Mouse (Mus musculus): ENCODE measurements around the gene Gm9821. TPM values are rescaled to one million over a fixed set of nuclear protein-coding genes. Genes with fewer than 3 reads are reported as not detected.

Gene Gm9821
- polyA plus RNA-seq, 1 experiment from 2014 or later, result 0.33 TPM

DNA sequence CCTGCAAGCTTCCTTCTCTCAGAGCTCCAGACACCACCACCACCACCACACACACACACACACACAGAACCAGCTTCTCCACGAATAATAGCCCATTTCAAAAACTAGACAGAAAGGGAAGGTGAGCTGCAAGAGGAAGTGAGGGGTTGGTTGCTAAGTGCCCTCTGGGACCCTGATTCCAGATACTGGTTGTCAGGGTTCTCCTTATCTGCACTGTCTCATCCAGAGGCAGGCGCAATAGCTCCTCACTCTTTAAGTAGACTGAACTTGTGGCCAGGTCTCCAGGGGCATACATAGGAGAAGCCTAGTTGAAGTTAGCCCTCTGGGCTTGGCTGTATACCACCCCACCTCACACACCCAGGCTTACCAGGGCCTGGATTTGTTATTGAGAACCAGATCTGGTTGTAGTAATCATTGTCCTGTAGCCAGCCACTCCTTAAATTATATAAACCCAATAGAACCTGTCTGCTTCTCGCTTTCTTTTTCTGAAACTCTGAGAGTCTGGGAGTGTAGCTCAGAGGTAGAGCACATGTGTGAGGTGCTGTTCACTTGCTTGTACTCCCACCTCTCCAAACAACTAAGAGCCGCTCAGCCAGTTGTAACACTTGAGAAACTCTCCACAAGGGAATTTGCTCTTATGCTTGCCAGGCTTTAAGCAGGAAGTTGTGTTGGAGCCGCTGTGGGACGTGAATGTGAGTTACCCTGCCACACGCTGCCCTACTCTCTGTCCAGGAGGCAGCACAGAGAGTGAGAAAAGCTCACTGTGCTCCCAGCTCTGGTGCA, 32.0 kb upstream of the Gm9821 start:
- Histone ChIP-seq H3K4me2 (ENCODE audit: low read depth, low read length) (no peak overlapping the region), H3K36me3 (ENCODE audit: control insufficient read depth, insufficient read depth, low read length) (peaks cover 53% of the 10 kb centered on the region), H3K27me3 (ENCODE audit: control insufficient read depth, insufficient read depth, low read length) (no peaks in the 10 kb centered on the region), H3K27ac (ENCODE audit: low read depth, low read length) (no peak overlapping the region), H3K9ac (replicated peaks; ENCODE audit: low read depth, low read length) (no peak overlapping the region), H3K4me3 (ENCODE audit: low read depth, low read length) (no peak overlapping the region), H3K4me1 (ENCODE audit: control insufficient read depth, insufficient read depth, low read length) (no peaks in the 10 kb centered on the region), H3K9me3 (ENCODE audit: control insufficient read depth, low read length) (no peaks in the 10 kb centered on the region)
- ATAC-seq (ENCODE audit: low read depth), result no peak
- WGBS, result 92% methylated on average over 7 of the region's 7 CpGs

GRCm38 (mm10) chr2:91916346-91916977, 29.0 kb upstream of the Gm9821 start:
- H3K36me3 ChIP-seq (ENCODE audit: control insufficient read depth, insufficient read depth, low read length), result peaks cover 42% of the 10 kb centered on the region
- no peak for ATAC-seq (ENCODE audit: low read depth)
- WGBS, result 95% methylated on average over 7 of the region's 7 CpGs

GRCm38 (mm10) chr2:91917096-91917495, 28.4 kb upstream of the Gm9821 start:
- no peak overlapping the region for H3K4me3 ChIP-seq (ENCODE audit: low read depth, low read length)
- H3K27ac ChIP-seq (ENCODE audit: low read depth, low read length), result no peak overlapping the region
- H3K9me3 ChIP-seq (ENCODE audit: control insufficient read depth, low read length), result no peaks in the 10 kb centered on the region
- H3K4me1 ChIP-seq (ENCODE audit: control insufficient read depth, insufficient read depth, low read length), result peaks cover 5% of the 10 kb centered on the region; the same call in 1 of the 2 replicates
- H3K9ac ChIP-seq (replicated peaks; ENCODE audit: low read depth, low read length), result no peak overlapping the region
- no peak overlapping the region for H3K4me2 ChIP-seq (ENCODE audit: low read depth, low read length)
- 95% methylated on average over 7 of the region's 7 CpGs for WGBS
- 0 out of 2 replicates have a peak, but pooled peaks cover 4% of the 10 kb centered on the region for H3K27me3 ChIP-seq (ENCODE audit: control insufficient read depth, insufficient read depth, low read length)
- no peak for ATAC-seq (ENCODE audit: low read depth)
- peaks cover 36% of the 10 kb centered on the region for H3K36me3 ChIP-seq (ENCODE audit: control insufficient read depth, insufficient read depth, low read length)

More at GRCm38 (mm10) chr2:91916346-91916977, 29.0 kb upstream of the Gm9821 start:
- H3K27ac ChIP-seq (ENCODE audit: low read depth, low read length), result no peak overlapping the region
- no peak overlapping the region for H3K9ac ChIP-seq (replicated peaks; ENCODE audit: low read depth, low read length)
- H3K27me3 ChIP-seq (ENCODE audit: control insufficient read depth, insufficient read depth, low read length), result 0 out of 2 replicates have a peak, but pooled peaks cover 4% of the 10 kb centered on the region
- no peaks in the 10 kb centered on the region for H3K9me3 ChIP-seq (ENCODE audit: control insufficient read depth, low read length)
- no peak overlapping the region for H3K4me2 ChIP-seq (ENCODE audit: low read depth, low read length)
- H3K4me3 ChIP-seq (ENCODE audit: low read depth, low read length), result no peak overlapping the region
- peaks cover 3% of the 10 kb centered on the region; the same call in 1 of the 2 replicates for H3K4me1 ChIP-seq (ENCODE audit: control insufficient read depth, insufficient read depth, low read length)

DNA sequence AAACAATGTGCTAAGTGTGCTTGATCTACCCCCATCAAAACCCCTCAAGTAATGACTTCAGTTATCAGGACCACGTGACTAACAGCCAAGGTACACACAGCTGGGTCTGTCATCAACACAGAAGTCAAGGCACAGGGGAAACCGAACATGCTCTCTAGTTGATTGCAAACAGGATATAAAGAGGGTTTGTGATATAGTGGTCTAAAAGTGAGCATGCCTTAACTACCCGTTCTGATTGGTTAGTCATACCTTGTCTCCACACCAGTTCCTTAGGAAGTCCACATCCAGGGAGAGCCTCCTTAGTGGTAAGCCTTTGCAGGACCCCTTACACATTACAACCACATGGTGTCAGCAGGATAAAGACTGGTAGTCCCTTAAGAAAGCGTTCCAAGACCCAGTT, 25.4 kb upstream of the Gm9821 start:
- Histone ChIP-seq H3K27ac (ENCODE audit: low read depth, low read length) (no peak overlapping the region), H3K4me1 (ENCODE audit: control insufficient read depth, insufficient read depth, low read length) (peaks cover 10% of the 10 kb centered on the region), H3K27me3 (ENCODE audit: control insufficient read depth, insufficient read depth, low read length) (peaks cover 15% of the 10 kb centered on the region; the same call in 1 of the 2 replicates), H3K9ac (replicated peaks; ENCODE audit: low read depth, low read length) (no peak overlapping the region), H3K36me3 (ENCODE audit: control insufficient read depth, insufficient read depth, low read length) (peaks cover 13% of the 10 kb centered on the region; the same call in 1 of the 2 replicates), H3K4me2 (ENCODE audit: low read depth, low read length) (no peak overlapping the region), H3K4me3 (ENCODE audit: low read depth, low read length) (no peak overlapping the region), H3K9me3 (ENCODE audit: control insufficient read depth, low read length) (no peaks in the 10 kb centered on the region)
- 78% methylated on average over 4 of the region's 4 CpGs for WGBS
- no peak for ATAC-seq (ENCODE audit: low read depth)

DNA sequence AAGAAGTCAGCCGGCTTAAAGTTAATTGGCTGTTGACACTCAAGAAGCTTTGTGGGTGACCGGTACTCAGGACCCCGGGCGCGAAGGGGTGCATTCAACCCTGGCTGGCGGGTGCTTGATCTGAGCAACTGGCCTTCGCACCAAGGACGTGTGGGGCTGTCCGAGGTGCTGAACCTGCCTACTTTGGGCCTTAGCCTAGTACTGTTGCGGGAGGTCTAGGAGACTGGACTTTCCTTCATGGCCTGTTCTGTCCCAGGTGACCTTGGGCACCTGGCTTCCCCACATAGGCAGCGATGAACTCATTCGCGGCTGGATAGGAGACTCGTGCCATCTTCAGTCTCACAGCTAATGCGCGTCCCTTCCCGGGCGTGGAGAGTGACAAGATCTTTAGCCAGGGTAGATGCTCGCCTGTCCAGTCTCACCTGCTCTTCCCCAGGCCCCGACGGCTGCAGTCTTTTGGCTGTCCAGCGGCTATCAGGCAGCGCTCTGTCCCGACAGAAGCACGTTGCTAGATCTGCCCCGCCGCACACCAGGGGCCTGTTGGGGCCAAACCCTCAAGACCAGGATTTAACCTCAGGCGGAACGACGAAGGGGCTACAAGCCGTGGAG, 24.2 kb upstream of the Gm9821 start:
- Histone ChIP-seq H3K4me2 (ENCODE audit: low read depth, low read length) (peak overlapping the region; percentile 64), H3K27ac (ENCODE audit: low read depth, low read length) (no peak overlapping the region), H3K9me3 (ENCODE audit: control insufficient read depth, low read length) (no peaks in the 10 kb centered on the region), H3K36me3 (ENCODE audit: control insufficient read depth, insufficient read depth, low read length) (peaks cover 13% of the 10 kb centered on the region; the same call in 1 of the 2 replicates), H3K27me3 (ENCODE audit: control insufficient read depth, insufficient read depth, low read length) (peaks cover 15% of the 10 kb centered on the region; the same call in 1 of the 2 replicates), H3K4me1 (ENCODE audit: control insufficient read depth, insufficient read depth, low read length) (peaks cover 10% of the 10 kb centered on the region), H3K9ac (replicated peaks; ENCODE audit: low read depth, low read length) (peak overlapping the region; percentile 60), H3K4me3 (ENCODE audit: low read depth, low read length) (peak overlapping the region; percentile 62)
- WGBS, result 6% methylated on average over 31 of the region's 31 CpGs
- peak; percentile 10; the same call in 1 of the 2 replicates for ATAC-seq (ENCODE audit: low read depth)

DNA sequence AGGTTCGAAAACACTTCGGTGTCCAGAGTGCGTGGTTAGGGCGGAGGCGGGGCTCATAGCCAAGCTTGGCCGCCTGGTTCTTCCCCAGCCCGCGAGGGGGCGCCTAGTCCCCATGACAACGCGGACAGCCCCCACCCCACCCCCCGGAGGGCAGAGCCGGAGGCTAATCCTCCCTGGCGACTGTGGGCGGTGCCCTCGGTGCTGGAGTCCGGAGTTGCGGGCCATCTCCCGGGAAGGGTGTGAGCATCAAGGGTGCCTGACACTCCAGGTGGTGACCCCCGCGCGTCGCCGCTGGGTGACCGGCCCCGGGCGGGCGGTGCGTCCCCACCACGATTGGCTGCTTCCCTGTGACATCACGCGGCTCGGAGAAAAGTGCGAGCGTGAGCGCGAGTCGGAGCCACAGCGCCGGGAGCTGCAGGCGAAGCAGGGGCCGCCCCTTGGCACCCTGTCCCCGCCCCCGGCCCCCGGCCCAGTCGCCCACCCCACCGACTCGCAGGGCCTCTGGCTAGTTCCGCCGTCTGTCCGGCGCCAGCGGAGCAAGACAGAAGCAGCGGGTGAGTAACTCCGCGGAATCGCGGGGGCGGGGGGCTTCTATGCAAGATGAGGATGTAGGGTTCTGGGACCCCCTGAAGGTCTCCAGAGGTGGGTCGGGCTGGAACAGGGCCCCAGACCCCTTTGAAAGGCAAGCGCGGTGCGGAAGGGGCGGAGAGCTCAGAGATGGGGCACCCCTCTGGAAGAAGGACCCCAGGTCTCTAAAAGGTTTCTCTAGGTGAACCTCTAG, 23.5 kb upstream of the Gm9821 start:
- peak overlapping the region; percentile 60 for H3K9ac ChIP-seq (replicated peaks; ENCODE audit: low read depth, low read length)
- no peak overlapping the region for H3K27ac ChIP-seq (ENCODE audit: low read depth, low read length)
- H3K4me1 ChIP-seq (ENCODE audit: control insufficient read depth, insufficient read depth, low read length), result peaks cover 10% of the 10 kb centered on the region
- ATAC-seq (ENCODE audit: low read depth), result peak; percentile 78
- H3K4me3 ChIP-seq (ENCODE audit: low read depth, low read length), result peak overlapping the region; percentile 62
- H3K27me3 ChIP-seq (ENCODE audit: control insufficient read depth, insufficient read depth, low read length), result peaks cover 15% of the 10 kb centered on the region; the same call in 1 of the 2 replicates
- peak overlapping the region; percentile 64 for H3K4me2 ChIP-seq (ENCODE audit: low read depth, low read length)
- H3K36me3 ChIP-seq (ENCODE audit: control insufficient read depth, insufficient read depth, low read length), result peaks cover 11% of the 10 kb centered on the region; the same call in 1 of the 2 replicates
- no peaks in the 10 kb centered on the region for H3K9me3 ChIP-seq (ENCODE audit: control insufficient read depth, low read length)
- 1% methylated on average over 59 of the region's 64 CpGs for WGBS

GRCm38 (mm10) chr2:91922586-91923414, 22.7 kb upstream of the Gm9821 start:
- H3K27ac ChIP-seq (ENCODE audit: low read depth, low read length), result no peak overlapping the region
- peaks cover 4% of the 10 kb centered on the region; the same call in 1 of the 2 replicates for H3K36me3 ChIP-seq (ENCODE audit: control insufficient read depth, insufficient read depth, low read length)
- peaks cover 10% of the 10 kb centered on the region for H3K4me1 ChIP-seq (ENCODE audit: control insufficient read depth, insufficient read depth, low read length)
- no peak overlapping the region; the same call in none of the 2 replicates for H3K9ac ChIP-seq (replicated peaks; ENCODE audit: low read depth, low read length)
- peak overlapping the region; percentile 62 for H3K4me3 ChIP-seq (ENCODE audit: low read depth, low read length)
- no peaks in the 10 kb centered on the region for H3K9me3 ChIP-seq (ENCODE audit: control insufficient read depth, low read length)
- no peak; the same call in 1 of the 2 replicates for ATAC-seq (ENCODE audit: low read depth)
- peak overlapping the region; percentile 64 for H3K4me2 ChIP-seq (ENCODE audit: low read depth, low read length)
- peaks cover 15% of the 10 kb centered on the region; the same call in 1 of the 2 replicates for H3K27me3 ChIP-seq (ENCODE audit: control insufficient read depth, insufficient read depth, low read length)
- 2% methylated on average over 37 of the region's 37 CpGs for WGBS
